Mouse (Mus musculus) naive thymus-derived CD4-positive, alpha-beta T cell, adult 2 months (primary cell): Measurements from ENCODE around the gene Clnk.
"Not testable (repeated sequence)": the region's sequence is repeated elsewhere in the genome, so short reads cannot be mapped to it uniquely, and the experiment has no call there.

Experiments
- DNase-seq: peaks from one replicate; pipeline ENCODE4 v3.0.0-alpha.2; 2011; ENCODE audit warnings: low read depth

Gene Clnk

GRCm38 (mm10) chr5:38876622-38877021 lies at the start of gene Clnk:
Clnk (minus strand) TSS chr5:38876812.
- no peak for DNase-seq

- no peak for DNase-seq
Observed at GRCm38 (mm10) chr5:38905271-38905670, 28.7 kb upstream of the Clnk start.

- no peak for DNase-seq
Observed at GRCm38 (mm10) chr5:38904528-38905044, 28.0 kb upstream of the Clnk start.

GRCm38 (mm10) chr5:38902889-38903288 lies 26.3 kb upstream of the Clnk start:
- DNase-seq = no peak

GRCm38 (mm10) chr5:38899051-38899450 lies 22.4 kb upstream of the Clnk start:
- no peak for DNase-seq

- no peak for DNase-seq
Observed at GRCm38 (mm10) chr5:38888646-38889045, 12.0 kb upstream of the Clnk start.

GRCm38 (mm10) chr5:38886623-38887275 lies 10.1 kb upstream of the Clnk start:
- no peak for DNase-seq

- not testable (repeated sequence) for DNase-seq
Observed at GRCm38 (mm10) chr5:38882635-38883034, 6.0 kb upstream of the Clnk start.

- no peak for DNase-seq
Observed at GRCm38 (mm10) chr5:38881728-38882620, 5.4 kb upstream of the Clnk start.

GRCm38 (mm10) chr5:38881416-38881727 lies 4.8 kb upstream of the Clnk start:
- no peak for DNase-seq

GRCm38 (mm10) chr5:38879989-38880706 lies 3.5 kb upstream of the Clnk start:
- DNase-seq = no peak

GRCm38 (mm10) chr5:38875403-38875802 lies 1.2 kb downstream of the Clnk start:
- no peak for DNase-seq

GRCm38 (mm10) chr5:38874931-38875330 lies 1.7 kb downstream of the Clnk start:
- DNase-seq = no peak

- no peak for DNase-seq
Observed at GRCm38 (mm10) chr5:38872906-38873305, 3.7 kb downstream of the Clnk start.

- DNase-seq = no peak
Observed at GRCm38 (mm10) chr5:38871591-38871990, 5.0 kb downstream of the Clnk start.

GRCm38 (mm10) chr5:38870485-38870884 lies 6.1 kb downstream of the Clnk start:
- no peak for DNase-seq

- DNase-seq = no peak
Observed at GRCm38 (mm10) chr5:38869976-38870375, 6.6 kb downstream of the Clnk start.

- DNase-seq = peak; percentile 6
Observed at GRCm38 (mm10) chr5:38864624-38865023, 12.0 kb downstream of the Clnk start.

- DNase-seq = no peak
Observed at GRCm38 (mm10) chr5:38863029-38863428, 13.6 kb downstream of the Clnk start.

GRCm38 (mm10) chr5:38862288-38862985 lies 14.2 kb downstream of the Clnk start:
- no peak for DNase-seq

- no peak for DNase-seq
Observed at GRCm38 (mm10) chr5:38858015-38858721, 18.4 kb downstream of the Clnk start.
